In the genomic region with DNA sequence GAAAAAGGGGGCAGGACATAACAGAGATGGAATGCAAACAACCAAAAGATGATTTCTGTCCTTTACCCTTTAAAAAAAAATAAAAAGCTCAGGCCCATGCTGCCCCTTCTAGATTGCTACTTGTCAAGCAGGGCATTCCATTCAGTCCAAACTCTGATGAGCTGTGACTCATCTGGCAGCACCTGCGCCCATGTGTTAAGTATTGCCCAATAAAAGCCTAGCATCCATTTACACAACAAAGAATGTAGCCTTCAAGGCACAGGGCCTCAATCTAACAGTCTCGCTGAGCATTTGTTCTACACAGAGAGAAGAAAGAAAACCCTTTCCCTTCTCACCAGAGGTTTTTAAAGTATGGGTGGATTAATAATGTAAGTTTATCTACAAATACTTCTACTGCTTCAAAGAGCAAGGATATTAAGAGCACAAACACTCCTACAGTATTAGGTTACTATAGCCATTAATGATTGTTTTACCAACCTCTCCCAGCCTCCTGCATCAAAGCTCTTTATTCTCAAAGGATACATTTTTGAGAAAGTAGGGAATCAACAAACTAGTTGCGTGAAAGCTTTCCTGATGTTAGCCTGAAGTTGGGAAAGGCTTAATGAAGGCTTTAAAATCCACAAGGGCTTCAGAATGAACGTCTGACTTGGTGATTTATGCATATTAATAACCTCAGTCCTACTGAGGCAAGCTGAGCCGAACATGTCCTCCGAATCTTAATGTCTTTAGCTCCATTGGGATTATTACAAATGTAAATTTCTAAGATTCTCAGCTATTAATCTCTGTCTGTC, we compare ENCODE assay signal across 8 mouse cellular contexts.
DNase-seq lines count a peak whose midpoint lies in the region; ATAC-seq and TF ChIP-seq lines count a peak whose summit lies in the region.
"Had no signal": no experiment of that assay in that cellular context is flagged by ENCODE, and none has a peak within 500 bp of the region (broad histone marks: within the 10 kb centered on the region; RNA-seq: fewer than 3 reads in every experiment).

No protein-coding gene starts in this region.

- peak; percentile 40 for DNase-seq in limb, embryonic 11.5 days (ENCODE audit: low spot score)
- no peak for DNase-seq in limb, embryonic 10.5 days (ENCODE audit: low spot score)
- peak; percentile 31 for DNase-seq in lung, adult 2 months
- DNase-seq in layer of hippocampus, adult 2 months (ENCODE audit: low spot score in 2 of 2) = no peak
- DNase-seq: thymus, postnatal 14 days had no signal

- no peak overlapping the region for H3K4me2 ChIP-seq in limb, embryonic 11.5 days (ENCODE audit: low read depth, severe bottlenecking)
- peak overlapping the region; percentile 2; the same call in 1 of the 2 replicates for H3K4me2 ChIP-seq in forebrain, embryonic 13.5 days
- H3K4me2 ChIP-seq in neural tube, embryonic 14.5 days (ENCODE audit: low read depth, low read length) = no peak overlapping the region

- no peak for TF ChIP-seq CTCF in lung, adult 2 months (IDR thresholded peaks at IDR 0.05; ENCODE audit: insufficient read depth, low read length)
- no peak for TF ChIP-seq CTCF in layer of hippocampus, adult 2 months (conservative IDR thresholded peaks at IDR 0.05)

- no peak for TF ChIP-seq POLR2A in lung, adult 2 months (IDR thresholded peaks at IDR 0.05; ENCODE audit: borderline replicate concordance, extremely low read depth, low read depth, low read length)

- no peaks in the 10 kb centered on the region; the same call in 1 of the 2 replicates for H3K36me3 ChIP-seq in limb, embryonic 11.5 days (ENCODE audit: control insufficient read depth, insufficient read depth, low read length)
- H3K36me3 ChIP-seq in limb, embryonic 10.5 days = peaks cover 24% of the 10 kb centered on the region
- no peaks in the 10 kb centered on the region for H3K36me3 ChIP-seq in forebrain, embryonic 13.5 days (ENCODE audit: poor library complexity, severe bottlenecking)
- H3K36me3 ChIP-seq in neural tube, embryonic 14.5 days (ENCODE audit: control insufficient read depth, insufficient read depth, low read length) = no peaks in the 10 kb centered on the region

- WGBS in limb, embryonic 11.5 days = 31% methylated on average over 6 of the region's 6 CpGs
- 28% methylated on average over 6 of the region's 6 CpGs for whole genome bisulfite sequencing in limb, embryonic 10.5 days
- WGBS in forebrain, embryonic 13.5 days = 7% methylated on average over 6 of the region's 6 CpGs
- WGBS in lung, adult 2 months = 67% methylated on average over 6 of the region's 6 CpGs
- WGBS in neural tube, embryonic 14.5 days = 10% methylated on average over 6 of the region's 6 CpGs

- no peak overlapping the region for H3K9ac ChIP-seq in limb, embryonic 11.5 days (ENCODE audit: low read length)
- H3K9ac ChIP-seq in forebrain, embryonic 13.5 days = no peak overlapping the region
- no peak overlapping the region for H3K9ac ChIP-seq in neural tube, embryonic 14.5 days (replicated peaks; ENCODE audit: low read depth, low read length)

- no peaks in the 10 kb centered on the region for H3K27me3 ChIP-seq in limb, embryonic 11.5 days (ENCODE audit: control insufficient read depth, insufficient read depth, low read length)
- no peaks in the 10 kb centered on the region for H3K27me3 ChIP-seq in limb, embryonic 10.5 days (ENCODE audit: low read depth, poor library complexity, severe bottlenecking)
- H3K27me3 ChIP-seq in forebrain, embryonic 13.5 days = no peaks in the 10 kb centered on the region
- H3K27me3 ChIP-seq in neural tube, embryonic 14.5 days (ENCODE audit: control insufficient read depth, insufficient read depth, low read length) = no peaks in the 10 kb centered on the region

- H3K4me3 ChIP-seq in limb, embryonic 11.5 days (ENCODE audit: low read depth, low read length) = no peak overlapping the region
- no peak overlapping the region for H3K4me3 ChIP-seq in limb, embryonic 10.5 days
- H3K4me3 ChIP-seq in forebrain, embryonic 13.5 days = no peak overlapping the region
- no peak overlapping the region for H3K4me3 ChIP-seq in lung, adult 2 months (replicated peaks; ENCODE audit: extremely low read depth, low read depth, low read length)
- H3K4me3 ChIP-seq in neural tube, embryonic 14.5 days (ENCODE audit: low read depth, low read length) = no peak overlapping the region
- no peak overlapping the region for H3K4me3 ChIP-seq in layer of hippocampus, adult 2 months

- H3K9me3 ChIP-seq in limb, embryonic 11.5 days (ENCODE audit: control insufficient read depth, low read length) = no peaks in the 10 kb centered on the region
- H3K9me3 ChIP-seq in limb, embryonic 10.5 days (replicated peaks) = no peaks in the 10 kb centered on the region
- H3K9me3 ChIP-seq in forebrain, embryonic 13.5 days (replicated peaks) = no peaks in the 10 kb centered on the region
- H3K9me3 ChIP-seq in neural tube, embryonic 14.5 days (ENCODE audit: control insufficient read depth, low read length) = no peaks in the 10 kb centered on the region

- ATAC-seq in limb, embryonic 11.5 days (ENCODE audit: insufficient number of reproducible peaks, low FRiP score, low TSS enrichment, low read depth) = no peak
- peak; percentile 82; the same call in 1 of the 2 replicates for ATAC-seq in forebrain, embryonic 13.5 days
- peak; percentile 84; the same call in 1 of the 2 replicates for ATAC-seq in neural tube, embryonic 14.5 days (ENCODE audit: low read depth)
- ATAC-seq in activated CD4-positive, CD25-positive, alpha-beta regulatory T cell, adult 4 months = no peak

- H3K27ac ChIP-seq in limb, embryonic 11.5 days (replicated peaks; ENCODE audit: low read depth, low read length) = peak overlapping the region; percentile 26; the same call in 1 of the 2 replicates
- H3K27ac ChIP-seq in limb, embryonic 10.5 days = no peak overlapping the region; the same call in 1 of the 2 replicates
- H3K27ac ChIP-seq in forebrain, embryonic 13.5 days = peak overlapping the region; percentile 75
- H3K27ac ChIP-seq in neural tube, embryonic 14.5 days (ENCODE audit: low read depth, low read length) = peak overlapping the region; percentile 74
- no peak overlapping the region for H3K27ac ChIP-seq in layer of hippocampus, adult 2 months

- H3K4me1 ChIP-seq in limb, embryonic 11.5 days (ENCODE audit: control insufficient read depth, insufficient read depth, low read length) = peaks cover 9% of the 10 kb centered on the region
- peaks cover 16% of the 10 kb centered on the region for H3K4me1 ChIP-seq in limb, embryonic 10.5 days
- peaks cover 27% of the 10 kb centered on the region for H3K4me1 ChIP-seq in forebrain, embryonic 13.5 days
- peaks cover 3% of the 10 kb centered on the region; the same call in 1 of the 2 replicates for H3K4me1 ChIP-seq in lung, adult 2 months (ENCODE audit: control insufficient read depth, insufficient read depth, low read length)
- H3K4me1 ChIP-seq in neural tube, embryonic 14.5 days (ENCODE audit: control insufficient read depth, insufficient read depth, low read length) = peaks cover 17% of the 10 kb centered on the region

Comparison
In these comparisons a context has a peak if more than half of its experiments do, and no peak if none do; other contexts are left out.
1. DNase-seq: peak in limb, embryonic 11.5 days (single experiment) and lung, adult 2 months (single experiment); none in limb, embryonic 10.5 days (single experiment) and layer of hippocampus, adult 2 months (0 of 2).
2. H3K27ac ChIP-seq: peak in limb, embryonic 11.5 days (single experiment), forebrain, embryonic 13.5 days (single experiment) and neural tube, embryonic 14.5 days (single experiment); none in limb, embryonic 10.5 days (single experiment) and layer of hippocampus, adult 2 months (single experiment).
3. ATAC-seq: peak in forebrain, embryonic 13.5 days (single experiment) and neural tube, embryonic 14.5 days (single experiment); none in limb, embryonic 11.5 days (single experiment) and activated CD4-positive, CD25-positive, alpha-beta regulatory T cell, adult 4 months (single experiment).